Mouse (Mus musculus) neural tube, embryonic 14.5 days (tissue): Measurements from ENCODE around the gene Gm20388. TPM values are rescaled to one million over a fixed set of nuclear protein-coding genes. Genes with fewer than 3 reads are reported as not detected.
"Not testable (repeated sequence)": the region's sequence is repeated elsewhere in the genome, so short reads cannot be mapped to it uniquely, and the experiment has no call there.

ENCODE experiments used
- ATAC-seq: fragments of 200-750 bp; cut with Nextera tagmentation; 2 replicates; pipeline ENCODE4 v1.8.0; 2017; ENCODE audit warnings: low read depth, mild to moderate bottlenecking, moderate TSS enrichment, moderate library complexity
- H3K27ac ChIP-seq: fragments of 300-500 bp; sonication (generic); 2 replicates; pipeline ENCODE4 v1.5.1; 2014; ENCODE audit warnings: low read depth, mild to moderate bottlenecking, control low read depth, low read length, moderate library complexity, mixed read lengths
- H3K27me3 ChIP-seq: fragments of 300-500 bp; sonication (generic); 2 replicates; pipeline ENCODE4 v1.6.1; 2014; ENCODE audit warnings: low read length; ENCODE audit not compliant: control insufficient read depth, insufficient read depth
- H3K36me3 ChIP-seq: fragments of 300-500 bp; sonication (generic); 2 replicates; pipeline ENCODE4 v1.6.1; 2014; ENCODE audit warnings: low read length, mixed read lengths; ENCODE audit not compliant: control insufficient read depth, insufficient read depth
- H3K4me1 ChIP-seq: fragments of 300-500 bp; sonication (generic); 2 replicates; pipeline ENCODE4 v1.6.1; 2014; ENCODE audit warnings: low read length; ENCODE audit not compliant: control insufficient read depth, insufficient read depth
- H3K4me2 ChIP-seq: fragments of 300-500 bp; sonication (generic); 2 replicates; pipeline ENCODE4 v1.6.1; 2014; ENCODE audit warnings: mild to moderate bottlenecking, low read depth, low read length, control low read depth
- H3K4me3 ChIP-seq: fragments of 300-500 bp; sonication (generic); 2 replicates; pipeline ENCODE4 v1.5.1; 2014; ENCODE audit warnings: low read depth, low read length, control low read depth, mixed read lengths
- H3K9ac ChIP-seq: fragments of 300-500 bp; sonication (generic); replicated peaks from 2 replicates; pipeline ENCODE4 v1.6.1; 2014; ENCODE audit warnings: low read depth, mild to moderate bottlenecking, control low read depth, low read length, mixed read lengths
- H3K9me3 ChIP-seq: fragments of 300-500 bp; sonication (generic); 2 replicates; pipeline ENCODE4 v1.6.1; 2016; ENCODE audit warnings: low read length; ENCODE audit not compliant: control insufficient read depth
- WGBS: fragments of 180-500 bp; shearing (Covaris S2); extraction: QIAGEN DNeasy Blood & Tissue Kit; methylation state at CpG from one replicate; pipeline ENCODE4 v1.1.7; 2014; 5-methylcytosine and 5-hydroxymethylcytosine counted together
- polyA plus RNA-seq: library from polyadenylated mRNA; unstranded; fragments of >200 nt; fragmentation: Nextera tagmentation; extraction: Ambion mirVana; gene quantifications from 2 replicates; pipeline ENCODE4 v1.2.1, GENCODE M21; 2014

Gm20388 gene
- polyA plus RNA-seq, 1 experiment from 2014 or later = 10.3 TPM

DNA sequence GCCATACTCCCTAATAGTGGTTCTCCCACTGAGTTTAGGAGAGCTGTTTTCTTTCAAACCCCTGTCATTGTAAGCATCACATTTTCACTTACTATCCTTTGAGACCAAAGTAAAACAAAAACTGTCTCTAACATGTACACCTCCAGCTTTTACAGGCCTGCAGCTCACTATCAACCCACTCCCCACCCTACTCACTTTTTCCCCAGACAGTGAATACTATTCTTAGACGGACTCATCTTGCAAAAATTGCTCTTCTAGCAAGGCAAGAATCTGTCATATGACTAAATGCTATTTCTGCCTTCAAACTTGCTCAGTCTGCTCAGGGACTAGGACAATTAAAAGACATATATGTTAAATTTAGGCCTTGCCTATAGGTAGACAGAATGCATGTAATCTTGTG is 3714.1 kb downstream of the Gm20388 start:
- no peak for ATAC-seq
- H3K9ac ChIP-seq = no peak overlapping the region
- WGBS = 53% methylated on average over 1 of the region's 1 CpGs

DNA sequence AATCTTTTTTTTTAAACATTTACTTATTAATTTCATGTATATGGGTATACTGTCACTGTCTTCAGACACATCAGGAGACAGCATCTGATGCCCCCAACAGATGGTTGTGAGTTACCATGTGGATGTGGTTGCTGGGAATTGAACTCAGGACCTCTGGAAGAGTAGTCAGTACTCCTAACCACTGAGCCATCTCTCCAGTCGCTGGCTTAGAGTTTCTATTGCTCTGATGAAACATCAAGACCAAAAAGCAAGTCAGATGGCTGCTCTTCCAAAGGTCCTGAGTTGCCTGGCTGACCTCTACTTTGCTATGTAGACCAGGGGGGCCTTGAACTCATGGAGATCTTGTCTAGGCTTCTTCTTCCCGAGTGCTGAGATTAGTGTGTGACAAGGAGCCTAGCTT is 3715.1 kb downstream of the Gm20388 start:
- Histone ChIP-seq H3K4me2 (no peak overlapping the region), H3K36me3 (no peaks in the 10 kb centered on the region), H3K27me3 (peaks cover 14% of the 10 kb centered on the region; the same call in 1 of the 2 replicates), H3K9ac (no peak overlapping the region), H3K9me3 (no peaks in the 10 kb centered on the region), H3K27ac (no peak overlapping the region), H3K4me1 (peaks cover 6% of the 10 kb centered on the region; the same call in 1 of the 2 replicates), H3K4me3 (no peak overlapping the region)
- no peak for ATAC-seq
- 30% methylated on average over 2 of the region's 2 CpGs for WGBS

More for the DNA sequence above, 3714.1 kb downstream of the Gm20388 start:
- no peak overlapping the region for H3K27ac ChIP-seq
- no peaks in the 10 kb centered on the region for H3K36me3 ChIP-seq
- peaks cover 6% of the 10 kb centered on the region; the same call in 1 of the 2 replicates for H3K4me1 ChIP-seq
- H3K4me3 ChIP-seq = no peak overlapping the region
- no peaks in the 10 kb centered on the region for H3K9me3 ChIP-seq
- H3K4me2 ChIP-seq = no peak overlapping the region
- H3K27me3 ChIP-seq = peaks cover 14% of the 10 kb centered on the region; the same call in 1 of the 2 replicates

DNA sequence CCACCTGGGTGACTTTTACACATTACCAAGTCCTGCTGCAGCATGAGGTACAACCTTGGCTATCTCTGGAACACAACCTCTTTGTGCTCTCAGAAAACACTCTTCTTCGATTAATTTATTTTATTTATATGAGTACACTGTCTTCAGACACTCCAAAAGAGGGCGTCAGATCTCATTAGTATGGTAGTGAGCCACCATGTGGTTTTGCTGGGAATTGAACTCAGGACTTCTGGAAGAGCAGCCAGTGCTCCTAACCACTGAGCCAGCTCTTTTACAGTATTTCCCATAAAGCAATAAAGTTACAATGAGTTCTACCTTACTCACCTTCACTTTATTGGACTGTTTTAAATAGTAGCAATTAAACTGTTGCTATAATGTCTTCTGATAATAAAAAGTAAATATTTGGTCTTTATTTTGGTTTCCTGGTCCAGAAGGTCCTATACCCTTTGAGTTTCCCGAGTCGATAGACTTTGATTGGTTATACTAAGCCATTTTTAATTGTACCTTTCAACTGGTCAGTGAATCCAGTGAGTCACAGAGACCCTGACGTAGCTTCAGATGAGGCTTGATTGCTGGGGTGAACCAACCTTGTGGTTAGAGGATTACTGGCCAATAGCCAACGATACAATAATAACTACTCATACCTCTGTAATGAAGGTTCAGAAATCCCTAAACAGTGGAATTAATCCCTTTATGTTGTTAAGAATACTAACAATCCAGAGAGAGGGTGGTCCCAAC is 3716.9 kb downstream of the Gm20388 start:
- H3K9ac ChIP-seq = no peak overlapping the region
- peaks cover 6% of the 10 kb centered on the region; the same call in 1 of the 2 replicates for H3K4me1 ChIP-seq
- H3K4me2 ChIP-seq = no peak overlapping the region
- H3K36me3 ChIP-seq = no peaks in the 10 kb centered on the region
- 67% methylated on average over 6 of the region's 6 CpGs for WGBS
- no peak overlapping the region for H3K27ac ChIP-seq
- no peak overlapping the region for H3K4me3 ChIP-seq
- H3K27me3 ChIP-seq = peaks cover 14% of the 10 kb centered on the region; the same call in 1 of the 2 replicates
- ATAC-seq = no peak
- H3K9me3 ChIP-seq = no peaks in the 10 kb centered on the region

DNA sequence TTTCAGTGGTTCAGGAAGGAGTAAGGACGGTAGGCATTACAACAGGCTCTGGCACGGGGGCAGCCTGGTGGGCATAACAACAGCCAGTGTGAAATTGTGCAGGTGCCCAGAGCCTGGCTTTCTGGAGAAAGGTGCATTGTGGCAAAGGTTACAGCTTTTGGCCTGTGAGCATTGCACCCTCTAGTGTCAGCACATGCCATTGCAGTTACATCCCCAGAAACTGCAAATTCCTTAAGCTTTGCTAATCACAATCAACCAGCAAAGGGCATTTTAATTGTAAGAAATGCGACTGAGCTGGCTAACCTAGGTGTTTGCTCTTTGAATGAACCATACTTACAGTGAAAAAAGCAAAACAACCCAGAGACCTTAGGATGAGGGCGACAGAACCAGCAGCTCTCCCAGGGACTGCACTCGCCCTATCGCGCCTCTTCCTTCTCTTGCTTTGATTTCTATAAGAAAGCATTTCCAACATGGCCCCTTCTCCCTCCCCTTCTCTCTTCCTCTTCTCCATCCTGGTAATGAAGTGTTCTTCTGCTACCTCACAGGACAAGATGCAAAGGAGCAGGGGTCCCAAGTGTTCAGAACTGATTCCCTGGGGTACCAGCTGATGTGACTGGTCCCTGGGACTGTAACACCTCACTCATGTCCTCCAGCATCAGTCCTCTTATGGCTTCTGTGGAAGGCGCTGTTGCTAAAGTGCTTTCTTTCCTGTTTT is 3717.8 kb downstream of the Gm20388 start:
- no peak overlapping the region for H3K9ac ChIP-seq
- WGBS = 3% methylated on average over 8 of the region's 8 CpGs
- no peak for ATAC-seq

DNA sequence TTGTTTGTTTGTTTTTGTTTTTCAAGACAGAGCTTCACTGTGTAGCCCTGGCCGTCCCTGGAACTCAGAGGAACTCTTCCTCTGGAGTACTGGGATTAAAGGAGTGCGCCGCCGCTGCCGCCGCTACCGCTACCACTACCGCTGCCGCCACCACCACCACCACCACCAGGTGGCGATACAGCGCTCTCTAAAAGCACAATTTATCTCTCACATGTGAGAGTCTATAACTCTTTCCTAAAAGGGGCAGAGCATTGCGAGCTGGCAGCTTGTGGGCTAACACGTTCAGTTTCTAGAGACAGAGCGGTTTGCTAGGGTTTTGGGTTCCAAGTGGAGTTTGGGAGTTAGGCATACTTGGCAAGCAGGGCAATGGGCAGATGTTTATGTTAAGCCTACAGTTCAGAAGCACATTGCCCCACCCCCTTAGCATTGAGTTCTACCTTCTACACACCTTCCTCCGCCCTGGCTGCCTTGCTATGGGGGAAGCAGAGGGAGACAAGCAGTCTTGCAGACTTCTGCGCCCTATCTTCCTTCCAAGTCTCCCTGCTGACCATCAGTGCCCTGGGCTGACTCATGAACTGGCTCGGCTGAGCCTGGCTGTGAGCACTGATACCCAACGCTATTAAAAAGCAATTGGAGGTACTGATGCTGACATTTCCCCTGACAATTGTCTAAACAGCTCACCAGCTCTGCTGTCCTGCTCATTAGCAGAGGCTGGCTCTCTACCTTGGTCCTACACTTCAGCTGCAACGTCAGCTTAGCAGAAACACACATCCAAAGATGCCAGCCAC is 3718.5 kb downstream of the Gm20388 start:
- H3K36me3 ChIP-seq = no peaks in the 10 kb centered on the region
- H3K9ac ChIP-seq = no peak overlapping the region
- peaks cover 14% of the 10 kb centered on the region; the same call in 1 of the 2 replicates for H3K27me3 ChIP-seq
- ATAC-seq = peak; percentile 58; the same call in 1 of the 2 replicates
- H3K4me3 ChIP-seq = peak overlapping the region; percentile 17; the same call in 1 of the 2 replicates
- 10% methylated on average over 19 of the region's 19 CpGs for WGBS
- H3K9me3 ChIP-seq = no peaks in the 10 kb centered on the region
- peaks cover 6% of the 10 kb centered on the region; the same call in 1 of the 2 replicates for H3K4me1 ChIP-seq
- H3K4me2 ChIP-seq = peak overlapping the region; percentile 45
- no peak overlapping the region for H3K27ac ChIP-seq

More for the DNA sequence above, 3717.8 kb downstream of the Gm20388 start:
- Histone ChIP-seq H3K4me3 (peak overlapping the region; percentile 17; the same call in 1 of the 2 replicates), H3K27ac (no peak overlapping the region), H3K4me2 (peak overlapping the region; percentile 45), H3K27me3 (peaks cover 14% of the 10 kb centered on the region; the same call in 1 of the 2 replicates), H3K9me3 (no peaks in the 10 kb centered on the region), H3K4me1 (peaks cover 6% of the 10 kb centered on the region; the same call in 1 of the 2 replicates), H3K36me3 (no peaks in the 10 kb centered on the region)

DNA sequence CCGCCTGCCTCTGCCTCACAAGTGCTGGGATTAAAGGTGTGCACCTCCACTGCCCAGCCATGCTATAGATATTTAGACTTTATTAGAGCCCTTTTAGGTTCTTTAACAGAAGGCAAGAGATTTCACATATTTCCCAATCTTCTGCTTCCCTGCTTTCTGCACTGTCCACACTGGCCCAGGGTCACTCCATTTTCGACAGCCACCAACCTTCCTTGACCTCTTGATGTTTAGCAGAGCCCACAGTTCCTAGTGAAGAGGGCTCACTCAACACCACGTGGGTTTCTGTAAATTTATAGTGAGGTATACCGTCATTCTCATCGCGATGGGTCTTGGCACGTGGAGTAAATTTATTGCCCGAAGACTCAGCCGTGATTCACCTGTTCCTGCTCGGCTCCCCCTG is 3719.4 kb downstream of the Gm20388 start:
- 41% methylated on average over 10 of the region's 10 CpGs for WGBS
- Histone ChIP-seq H3K4me1 (peaks cover 6% of the 10 kb centered on the region; the same call in 1 of the 2 replicates), H3K9ac (no peak overlapping the region), H3K27me3 (peaks cover 7% of the 10 kb centered on the region; the same call in 1 of the 2 replicates), H3K27ac (no peak overlapping the region), H3K36me3 (no peaks in the 10 kb centered on the region), H3K4me2 (peak overlapping the region; percentile 40; the same call in 1 of the 2 replicates), H3K9me3 (no peaks in the 10 kb centered on the region), H3K4me3 (no peak overlapping the region)
- ATAC-seq = no peak

DNA sequence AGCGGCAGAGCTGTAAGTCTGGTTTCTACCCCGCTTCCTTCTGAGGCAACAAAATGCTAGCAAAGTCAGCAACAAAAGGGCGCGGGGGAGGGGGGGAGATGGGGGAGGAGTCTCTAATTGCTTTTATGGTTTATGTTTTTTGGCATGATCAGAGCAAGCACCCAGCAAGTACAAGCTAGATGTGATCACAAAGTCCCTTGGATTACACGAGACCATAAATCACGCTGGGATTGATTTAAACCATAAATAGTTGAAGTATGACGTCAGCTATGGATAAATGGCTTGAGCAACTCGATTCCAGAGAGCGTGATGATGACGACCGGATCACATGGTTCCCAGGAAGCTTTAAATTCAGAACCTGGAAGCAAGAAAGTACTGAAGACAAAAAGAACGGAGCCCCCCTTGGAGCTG is 3720.2 kb downstream of the Gm20388 start:
- 29% methylated on average over 12 of the region's 12 CpGs for WGBS
- Histone ChIP-seq H3K4me3 (no peak overlapping the region; the same call in 1 of the 2 replicates), H3K4me2 (peak overlapping the region; percentile 40; the same call in 1 of the 2 replicates), H3K9ac (no peak overlapping the region), H3K27ac (no peak overlapping the region), H3K4me1 (peaks cover 6% of the 10 kb centered on the region; the same call in 1 of the 2 replicates), H3K36me3 (no peaks in the 10 kb centered on the region), H3K27me3 (no peaks in the 10 kb centered on the region), H3K9me3 (no peaks in the 10 kb centered on the region)
- no peak for ATAC-seq

DNA sequence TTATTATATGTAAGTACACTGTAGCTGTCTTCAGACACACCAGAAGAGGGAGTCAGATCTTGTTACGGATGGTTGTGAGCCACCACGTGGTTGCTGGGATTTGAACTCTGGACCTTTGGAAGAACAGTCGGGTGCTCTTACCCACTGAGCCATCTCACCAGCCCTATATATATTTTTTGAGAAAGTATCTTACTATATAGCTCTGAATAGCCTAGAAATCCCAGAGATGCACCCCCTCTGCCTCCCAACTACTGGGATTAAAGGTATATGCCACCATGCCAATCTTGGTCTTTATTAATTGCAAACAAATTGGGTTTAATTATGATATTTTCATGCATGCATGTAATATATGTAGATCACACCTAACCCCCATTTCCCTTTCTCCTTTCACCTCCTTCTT is 3721.1 kb downstream of the Gm20388 start:
- WGBS = 70% methylated on average over 3 of the region's 3 CpGs
- H3K27ac ChIP-seq = not testable (repeated sequence)

More for the DNA sequence above, 3721.1 kb downstream of the Gm20388 start:
- not testable (repeated sequence) for H3K27me3 ChIP-seq, H3K4me3 ChIP-seq, H3K4me1 ChIP-seq, H3K9ac ChIP-seq, H3K4me2 ChIP-seq, H3K36me3 ChIP-seq, H3K9me3 ChIP-seq, ATAC-seq
